Mouse (Mus musculus) C2C12 (cell line): ENCODE measurements around the gene Sebox.

Experiments used
- CEBPB ChIP-seq: IDR thresholded peaks from one replicate; pipeline ENCODE4 v1.6.1; 2011; ENCODE audit warnings: low read depth, mild to moderate bottlenecking, control low read depth, moderate library complexity
- CTCF ChIP-seq: IDR thresholded peaks from one replicate; pipeline ENCODE4 v1.5.1; 2011; ENCODE audit not compliant: control insufficient read depth, insufficient read depth, insufficient read length
- FOSL1 ChIP-seq: IDR thresholded peaks from one replicate; pipeline ENCODE4 v1.8.0; 2011; ENCODE audit warnings: mild to moderate bottlenecking, low read length; ENCODE audit not compliant: poor library complexity, insufficient read depth, severe bottlenecking
- MAX ChIP-seq: IDR thresholded peaks from one replicate; pipeline ENCODE4 v1.6.1; 2011; ENCODE audit warnings: mild to moderate bottlenecking, control low read depth
- USF1 ChIP-seq: IDR thresholded peaks from one replicate; pipeline ENCODE4 v1.6.1; 2011; ENCODE audit warnings: low read depth, mild to moderate bottlenecking, control low read depth, moderate library complexity

GRCm38 (mm10) chr11:78495904-78496303, 7.3 kb upstream of the Sebox start:
- TF ChIP-seq CTCF, result no peak
- TF ChIP-seq USF1, result no peak
- TF ChIP-seq CEBPB, result no peak
- TF ChIP-seq FOSL1, result no peak
- peak; percentile 69 for TF ChIP-seq MAX
